Mouse (Mus musculus) frontal cortex, adult 2 months (tissue): ENCODE measurements at regions not wholly inside any gene's neighbourhood (a gene's known extent, or its start where the extent isn't known, plus 50 kb on each side); places are given as distances from the start of the nearest gene placed in this dataset.
"Not testable (repeated sequence)": the region's sequence is repeated elsewhere in the genome, so short reads cannot be mapped to it uniquely, and the experiment has no call there.

Source experiments
- DNase-seq, 2 experiments: peaks; one replicate each; pipeline ENCODE4 v3.0.0; 2022; ENCODE audit warnings: low spot score in 1 of 2; ENCODE audit errors: extremely low spot score in 1 of 2

DNA sequence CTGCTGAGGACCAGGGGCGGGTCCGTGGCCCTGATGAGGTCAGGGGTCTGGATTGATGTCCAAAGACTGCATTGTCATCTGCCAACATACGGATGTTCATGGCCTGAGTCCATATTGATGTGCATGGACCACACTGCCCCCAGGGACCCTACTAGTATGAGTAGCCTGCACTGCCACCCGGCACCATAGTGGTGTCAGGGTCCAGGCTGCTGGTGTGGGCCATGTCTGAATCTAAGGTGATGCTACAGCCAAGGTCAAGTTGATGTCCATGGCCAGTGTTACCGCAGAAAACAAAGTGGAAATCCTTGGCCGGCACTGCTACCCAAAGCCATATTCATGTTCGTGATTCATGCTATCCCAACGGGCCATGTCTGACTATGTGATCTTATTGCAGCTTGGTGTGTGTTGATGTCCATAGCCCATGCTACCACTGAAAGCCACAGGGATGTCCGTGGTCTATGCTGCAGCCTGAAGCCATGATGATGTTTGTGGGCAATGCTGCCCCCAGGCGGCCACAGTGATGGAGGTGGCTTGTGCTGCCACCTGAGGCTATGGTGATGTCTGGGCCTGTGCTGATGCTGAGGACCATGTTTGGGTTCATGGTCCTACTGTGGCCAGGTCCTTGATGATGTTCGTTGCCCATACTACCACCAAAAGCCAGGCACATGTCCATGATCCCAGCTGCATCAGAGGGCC, 130.5 kb downstream of the Iqub start:
- DNase-seq: no peak

DNA sequence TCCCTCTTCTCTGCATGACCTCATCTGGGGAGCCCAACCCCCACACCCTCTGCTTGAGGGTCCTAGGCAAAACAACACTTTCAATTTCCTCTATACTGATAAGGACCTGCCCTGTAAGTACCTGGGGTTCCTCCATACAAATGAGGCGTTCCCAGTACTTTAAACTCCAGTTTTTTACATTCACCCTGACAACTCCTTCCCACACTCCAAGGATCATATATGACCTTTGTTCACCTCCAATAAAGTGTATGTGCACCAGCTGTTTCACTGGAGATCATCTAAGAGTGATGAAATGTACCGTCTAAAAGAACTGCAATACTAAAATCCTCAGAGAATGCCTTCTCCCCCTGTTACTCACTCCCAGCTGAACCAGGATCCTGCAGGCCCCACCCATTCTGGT, 135.0 kb downstream of the Iqub start:
- no peak for DNase-seq

DNA sequence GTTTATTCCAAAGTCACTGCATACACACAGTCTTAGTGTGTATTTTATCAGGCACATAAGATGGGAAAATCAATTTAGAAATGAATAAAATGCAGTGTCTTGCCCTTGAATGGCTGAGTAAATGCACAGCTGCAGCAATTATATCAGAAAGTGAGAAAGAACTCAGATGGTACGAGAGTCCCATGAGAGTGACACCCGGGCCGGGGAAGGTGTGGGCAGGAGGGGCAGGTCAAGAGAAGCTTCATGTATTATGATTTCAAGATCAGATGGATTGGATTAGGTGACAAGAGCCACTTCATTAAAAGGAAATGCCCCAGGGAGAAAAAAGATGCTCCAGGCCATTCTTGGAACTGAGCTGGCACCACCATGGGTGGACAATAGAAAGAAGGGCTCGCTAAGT, 138.1 kb downstream of the Iqub start:
- DNase-seq: no peak

DNA sequence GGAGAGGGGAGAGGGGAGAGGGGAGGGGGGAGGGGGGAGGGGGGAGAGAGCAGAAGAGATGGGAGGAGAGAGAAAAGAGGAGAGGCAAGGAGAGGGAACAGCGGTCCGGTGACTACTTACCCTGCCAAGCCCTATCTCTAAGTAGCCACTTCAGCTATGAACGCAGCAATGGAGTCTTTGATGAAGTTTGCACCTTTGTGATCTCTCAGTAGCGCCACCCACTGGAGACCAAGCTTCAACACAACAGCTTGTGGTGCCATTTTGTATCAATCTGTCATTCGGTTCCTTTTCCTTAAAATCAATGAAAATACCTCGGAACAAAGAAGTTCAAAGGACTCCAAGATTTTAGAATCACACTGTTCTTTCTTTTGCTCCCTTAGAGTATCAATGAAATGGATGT, 141.7 kb downstream of the Iqub start:
- DNase-seq: no peak

DNA sequence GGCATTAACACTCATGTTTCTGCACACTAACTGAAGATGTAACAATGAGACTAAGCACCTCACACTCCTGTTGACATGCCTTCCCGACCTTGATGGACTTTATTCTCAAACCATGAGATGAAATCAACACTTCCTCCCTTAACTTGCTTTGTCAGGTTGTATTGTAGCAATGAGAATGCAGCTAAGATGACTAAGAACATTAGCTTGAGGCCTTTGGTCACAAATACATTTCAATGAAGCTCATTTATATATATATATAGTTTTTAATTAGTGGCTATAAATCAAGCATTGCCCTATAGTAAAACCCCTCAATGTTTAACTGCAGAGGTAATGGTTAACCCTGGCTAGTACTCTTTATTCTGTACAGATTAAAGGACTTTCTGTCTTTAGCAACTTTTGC, 143.2 kb downstream of the Iqub start:
- DNase-seq: no peak

DNA sequence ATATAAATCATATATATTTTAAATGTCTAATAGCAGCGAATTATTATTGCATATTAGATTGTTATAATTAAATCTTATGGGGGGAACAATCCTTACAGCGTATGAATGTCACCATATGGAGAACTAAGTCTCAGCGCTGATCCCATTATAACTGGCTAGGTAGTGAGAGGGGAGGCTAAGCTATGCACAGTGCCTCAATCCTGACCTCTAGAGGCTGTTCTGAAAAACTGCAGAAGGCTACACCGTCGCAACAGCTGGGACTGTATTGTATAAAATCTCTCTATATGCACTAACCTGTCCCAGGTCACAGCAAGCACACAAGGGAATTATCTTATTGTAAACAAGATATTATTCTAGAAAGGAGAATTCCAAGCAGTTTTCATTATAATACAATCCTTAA, 164.0 kb downstream of the Iqub start:
- peak; percentile 15 to 72 for DNase-seq

DNA sequence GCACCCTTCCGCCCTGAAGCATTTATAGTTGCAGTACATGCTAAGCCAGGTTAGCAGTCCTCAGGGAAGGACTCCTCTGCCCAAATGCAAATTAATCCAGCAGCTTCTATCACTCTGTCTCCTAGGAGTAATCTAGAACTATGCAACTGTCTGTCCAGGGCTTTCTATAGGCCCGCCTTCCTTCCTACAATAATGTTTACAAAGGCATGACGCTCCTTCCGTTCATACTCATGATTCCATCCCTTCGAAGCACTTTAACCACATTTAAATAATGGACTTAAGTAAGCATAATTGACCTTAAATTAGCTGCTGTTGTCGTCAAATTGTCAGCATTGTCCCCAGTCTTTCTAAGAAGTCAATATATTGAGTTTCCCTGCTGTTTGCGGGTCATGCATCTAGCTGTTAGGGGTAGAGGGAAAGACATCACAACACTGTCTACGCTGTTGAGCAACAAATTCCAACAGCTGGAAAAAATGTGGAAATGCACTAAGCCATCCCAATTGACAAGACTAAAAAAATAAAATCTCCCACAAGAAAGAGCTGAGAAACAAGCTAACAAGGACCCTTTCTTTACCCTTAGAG, 166.3 kb downstream of the Iqub start:
- no peak for DNase-seq

DNA sequence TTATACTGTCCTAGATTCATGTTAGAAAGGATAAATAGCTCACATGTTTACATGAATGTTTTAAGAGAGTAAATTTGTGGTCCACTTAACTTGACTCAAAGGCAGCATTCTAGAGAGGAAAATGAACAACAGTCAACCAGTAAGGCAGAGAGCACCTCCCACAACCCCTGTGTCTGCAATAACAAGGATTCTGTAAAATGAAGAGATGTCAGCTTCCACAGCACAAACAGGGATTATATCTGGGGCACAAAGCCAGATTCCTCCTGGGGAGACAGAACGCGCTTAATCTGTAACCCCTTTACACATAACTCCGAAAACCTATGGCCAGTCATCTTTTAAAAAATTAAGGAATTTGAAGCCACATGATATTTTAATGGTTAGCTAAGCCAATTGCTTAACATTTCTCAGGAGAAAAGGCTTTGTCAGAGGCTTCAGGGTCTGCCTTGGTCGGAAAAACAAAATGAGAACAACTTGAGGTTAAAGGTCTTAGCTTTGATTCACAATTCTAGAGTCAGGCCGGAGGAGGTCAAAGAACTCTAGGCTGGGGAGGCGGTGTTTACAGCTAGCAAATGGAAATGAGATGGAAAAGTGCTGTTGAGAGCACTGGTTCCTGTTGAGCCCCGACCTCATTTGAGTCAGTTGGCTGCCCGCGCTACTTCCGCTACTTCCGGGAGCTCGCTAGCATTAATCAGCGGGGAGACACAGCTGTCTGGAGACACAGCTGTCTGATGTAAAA, 167.0 kb downstream of the Iqub start:
- DNase-seq: no peak

DNA sequence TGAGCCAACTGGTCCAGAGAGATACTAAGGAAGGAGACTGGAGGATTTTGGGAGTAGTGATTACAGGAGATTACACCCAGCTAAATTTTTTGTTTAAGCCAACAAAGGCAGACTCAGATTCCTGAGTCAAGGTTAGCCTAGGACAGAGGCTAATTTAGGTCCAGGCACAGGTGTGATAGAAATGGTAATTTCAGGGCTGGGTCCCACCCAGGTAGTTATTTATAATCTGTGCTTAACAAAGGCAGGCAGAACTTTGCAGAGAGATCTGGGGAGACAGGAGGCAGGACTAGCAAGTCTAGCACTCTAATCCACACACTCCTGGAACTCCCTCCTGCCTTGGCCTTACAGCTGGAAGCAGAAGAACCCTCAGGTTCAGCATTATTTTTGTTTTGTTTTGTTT, 172.4 kb downstream of the Iqub start:
- no peak for DNase-seq

DNA sequence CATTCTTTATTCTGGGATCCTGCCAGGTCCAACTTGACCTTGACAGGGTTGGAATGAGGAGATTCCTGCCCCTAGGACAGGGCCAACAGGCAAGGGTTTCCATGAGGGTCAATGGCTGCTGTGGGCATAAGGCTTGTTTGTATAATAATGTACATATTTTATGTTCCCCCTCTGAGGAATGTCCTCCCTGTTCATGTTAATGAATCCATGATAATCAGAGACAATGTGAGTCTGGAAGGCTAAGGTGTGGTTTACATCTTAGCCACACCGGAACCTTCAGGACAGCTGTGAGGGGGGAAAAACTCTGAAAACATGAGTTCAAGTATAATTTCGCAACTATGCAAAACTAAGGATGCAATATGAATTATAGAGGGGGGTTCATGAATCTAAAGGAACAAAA, 172.8 kb downstream of the Iqub start:
- no peak for DNase-seq

DNA sequence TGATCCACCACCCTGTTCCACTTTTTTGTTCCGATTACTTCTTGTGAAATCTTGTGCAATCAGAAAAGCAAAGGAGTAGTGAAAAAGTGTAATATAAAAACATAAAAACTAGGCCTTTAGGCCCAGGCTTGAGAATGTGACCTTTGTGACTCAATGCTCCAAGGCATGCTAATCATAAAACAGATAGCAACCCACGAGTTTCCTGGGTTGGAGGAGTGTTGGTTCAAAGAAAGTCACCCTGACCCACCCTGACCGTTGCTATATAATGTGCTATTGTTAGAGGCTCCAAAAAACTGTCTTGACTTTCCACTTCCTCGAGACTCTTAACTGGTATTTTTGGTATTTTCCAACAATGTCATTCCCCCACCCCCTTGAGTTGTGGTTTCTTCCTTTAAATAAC, 172.2 kb upstream of the Slc13a1 start:
- DNase-seq: not testable (repeated sequence)

DNA sequence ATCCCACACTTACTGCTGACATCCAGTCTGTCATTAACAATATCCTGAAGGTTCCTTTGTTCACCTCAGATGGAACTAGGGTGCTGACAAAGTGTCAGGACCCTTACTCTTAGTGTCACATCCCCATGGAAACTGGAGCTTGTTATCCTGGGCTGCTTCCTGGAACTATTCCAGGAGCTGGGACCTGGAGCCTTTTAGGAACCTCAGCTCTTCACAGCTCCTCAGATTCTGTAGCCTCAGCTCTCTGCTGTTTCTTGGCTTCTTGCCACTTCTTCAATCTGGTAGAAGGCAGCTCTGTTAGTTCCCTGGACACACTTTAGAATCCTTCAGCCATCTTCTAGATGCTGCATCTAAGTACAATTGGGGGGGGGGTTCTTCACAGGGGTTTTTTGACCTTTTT, 157.3 kb upstream of the Slc13a1 start:
- peak in 1 of 2 experiments; percentile 50 for DNase-seq

DNA sequence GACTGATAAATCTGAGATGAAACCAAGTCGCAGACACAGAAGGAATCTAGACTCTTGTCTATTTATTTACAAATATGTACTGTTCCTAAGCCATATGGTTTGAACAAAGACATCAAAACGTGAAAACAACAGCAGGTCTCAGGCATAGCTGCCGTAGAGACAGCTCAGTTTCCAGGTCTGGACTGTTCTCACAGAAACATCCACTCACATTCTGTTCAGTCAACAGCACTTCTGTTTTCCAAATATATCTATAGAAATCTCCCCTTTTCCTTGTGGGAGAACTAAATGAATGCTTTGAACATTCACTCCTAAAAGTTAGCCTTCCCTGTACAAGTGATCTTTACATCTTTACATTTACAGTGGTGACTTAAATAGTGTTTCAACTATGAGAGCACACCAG, 156.8 kb upstream of the Slc13a1 start:
- DNase-seq: peak; percentile 11 to 36

DNA sequence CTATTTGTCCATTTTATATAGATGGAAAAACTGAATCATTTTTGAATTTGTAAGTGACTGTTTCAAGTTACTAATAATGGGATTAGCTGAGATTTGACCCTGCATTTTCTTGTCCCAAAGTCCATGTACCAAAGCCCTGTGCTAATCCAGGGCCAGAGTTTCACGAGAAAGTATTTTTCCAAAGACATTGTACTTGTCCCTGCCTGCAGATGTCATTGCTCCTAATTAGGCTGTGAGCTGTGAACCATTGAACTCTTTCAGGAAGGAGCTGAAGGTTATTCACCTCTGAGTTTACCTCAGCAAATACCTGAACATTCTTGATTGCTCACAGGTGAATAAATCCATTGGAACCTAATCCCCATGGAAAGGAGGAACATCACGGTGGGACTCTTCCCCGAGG, 154.5 kb upstream of the Slc13a1 start:
- DNase-seq: no peak

DNA sequence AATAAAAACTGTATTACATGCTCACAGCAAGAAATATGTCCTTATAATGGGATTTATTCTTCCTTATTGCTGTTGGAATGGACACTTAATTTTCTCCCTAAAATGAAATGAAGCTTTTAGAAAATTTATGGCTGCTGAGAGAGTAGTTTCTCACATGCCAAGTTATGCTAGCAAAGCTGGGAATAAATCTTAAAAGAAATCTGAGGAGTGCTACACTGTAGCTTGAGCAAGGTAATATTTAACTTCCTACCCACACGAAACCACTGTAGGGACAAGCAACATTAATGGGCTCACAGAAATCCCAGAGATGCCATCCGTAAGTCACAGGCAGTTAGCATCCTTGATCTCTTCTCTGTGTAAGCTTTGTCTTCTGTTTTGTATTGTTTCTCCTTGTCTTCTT, 151.0 kb upstream of the Slc13a1 start:
- no peak for DNase-seq

DNA sequence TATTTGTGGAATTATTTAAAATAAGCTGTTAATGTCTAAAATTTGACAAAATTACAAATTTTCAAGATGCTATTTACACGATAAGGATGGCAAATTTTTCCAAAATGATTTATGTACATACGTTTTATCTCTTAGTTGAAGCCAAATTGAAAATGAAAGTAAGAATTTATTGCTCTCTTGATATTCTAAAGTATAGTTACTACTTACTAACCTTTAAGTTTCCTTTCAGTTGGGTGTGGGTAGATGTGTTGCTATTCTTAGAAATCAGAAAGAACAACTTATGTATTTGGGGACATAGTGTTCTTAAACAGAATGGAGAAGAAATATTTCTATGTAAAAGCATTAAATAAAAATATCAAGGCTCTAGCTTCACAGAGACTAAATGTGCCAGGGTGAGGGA, 142.8 kb upstream of the Slc13a1 start:
- DNase-seq: no peak

DNA sequence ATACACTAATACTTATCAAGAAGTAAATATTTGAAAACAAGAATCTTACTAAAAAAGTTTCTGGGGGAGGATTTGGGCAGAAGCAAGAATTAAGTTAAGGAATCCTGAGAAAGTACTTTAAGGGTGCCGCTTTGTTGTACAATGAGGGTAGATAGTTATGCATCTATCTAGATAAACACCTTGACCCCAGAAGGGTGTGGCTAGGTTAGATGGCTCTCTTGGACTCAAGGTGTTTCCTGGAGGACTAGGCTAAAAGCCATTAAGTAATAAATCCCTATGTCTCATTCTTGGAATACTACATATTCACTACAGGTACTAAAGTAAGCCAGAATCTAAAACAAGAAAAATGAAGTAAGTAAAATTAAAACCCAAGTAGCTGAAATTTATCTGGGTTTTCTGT, 141.9 kb upstream of the Slc13a1 start:
- DNase-seq: no peak

DNA sequence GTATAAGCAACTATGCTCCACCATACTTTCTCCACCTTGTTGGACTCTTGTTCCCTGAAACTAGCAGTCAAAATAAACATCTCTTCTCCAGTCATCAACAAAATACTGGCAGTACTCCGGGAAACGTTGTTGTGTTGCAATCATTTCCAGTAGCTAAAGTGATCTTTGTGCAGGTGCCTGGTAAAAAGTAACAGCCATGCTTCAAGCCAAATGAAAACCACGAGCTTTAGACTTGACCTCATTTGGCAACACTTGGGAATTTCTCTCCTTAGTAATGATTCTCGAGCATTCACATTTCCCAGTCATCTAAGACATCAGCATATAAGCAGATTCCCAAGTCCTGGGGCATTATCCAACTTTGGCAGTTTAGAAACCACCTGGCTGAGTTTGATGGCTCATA, 133.8 kb upstream of the Slc13a1 start:
- no peak for DNase-seq

DNA sequence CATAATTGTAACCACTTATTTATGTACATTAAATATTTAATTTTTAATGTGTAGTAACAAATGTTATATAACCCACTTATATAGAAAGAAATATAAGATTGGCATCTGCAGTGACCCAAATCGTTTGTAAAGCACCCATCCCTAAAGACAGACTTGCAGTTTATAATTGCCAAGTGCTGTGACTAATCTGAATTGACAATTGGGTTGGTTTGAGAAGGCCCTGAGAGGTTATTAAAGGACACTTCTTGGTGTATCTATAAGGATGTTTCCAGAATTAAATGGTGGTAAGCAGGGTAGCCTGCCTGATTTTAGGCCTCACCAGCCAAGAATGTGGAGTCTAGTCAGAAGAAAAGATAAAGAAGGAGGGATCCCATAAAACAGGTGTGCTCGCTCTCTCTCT, 133.3 kb upstream of the Slc13a1 start:
- DNase-seq: no peak

DNA sequence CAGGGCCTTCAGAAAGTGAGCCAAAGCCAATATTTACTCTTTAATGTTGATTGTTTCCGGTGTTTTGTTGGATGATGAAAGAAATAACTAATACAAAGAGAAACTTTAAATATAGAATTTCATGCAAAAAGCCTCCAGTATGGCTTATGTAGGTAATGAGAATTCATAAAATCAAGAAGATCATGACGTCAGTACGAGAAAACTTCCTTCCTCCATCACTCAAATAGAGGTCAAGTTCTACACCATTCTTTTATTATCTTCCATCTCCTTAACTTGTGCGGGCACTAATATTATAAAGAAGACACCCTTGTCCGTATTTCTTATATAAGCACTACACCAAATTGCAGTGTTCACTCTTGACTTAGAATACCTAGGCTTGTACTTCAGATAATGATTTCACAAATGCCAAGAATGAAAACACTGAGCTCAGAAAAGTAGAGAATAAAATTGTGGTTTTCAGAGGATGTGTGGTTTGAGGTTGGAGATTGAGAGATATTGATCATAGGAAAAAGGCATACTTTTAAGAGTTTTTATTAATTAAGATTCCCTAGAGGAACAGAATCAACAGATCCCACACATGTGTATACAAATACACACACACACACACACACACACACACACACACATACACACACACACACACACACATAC, 130.8 kb upstream of the Slc13a1 start:
- DNase-seq: no peak

DNA sequence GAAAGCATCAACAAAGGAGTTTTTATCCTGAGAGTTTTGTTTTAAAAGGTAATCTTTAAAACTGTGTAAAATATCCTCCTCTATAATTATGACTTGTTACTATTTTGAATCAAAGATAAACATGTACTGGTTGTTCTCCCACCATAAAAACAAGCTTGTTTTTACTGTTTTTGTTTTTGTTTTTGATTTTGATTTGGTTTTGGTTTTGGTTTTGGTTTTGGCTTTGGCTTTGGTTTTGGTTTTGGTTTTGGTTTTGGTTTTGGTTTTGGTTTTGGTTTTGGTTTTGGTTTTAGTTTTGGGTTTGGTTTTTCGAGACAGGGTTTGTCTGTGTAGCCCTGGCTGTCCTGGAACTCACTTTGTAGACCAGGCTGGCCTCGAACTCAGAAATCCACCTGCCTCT, 120.9 kb upstream of the Slc13a1 start:
- not testable (repeated sequence) for DNase-seq

DNA sequence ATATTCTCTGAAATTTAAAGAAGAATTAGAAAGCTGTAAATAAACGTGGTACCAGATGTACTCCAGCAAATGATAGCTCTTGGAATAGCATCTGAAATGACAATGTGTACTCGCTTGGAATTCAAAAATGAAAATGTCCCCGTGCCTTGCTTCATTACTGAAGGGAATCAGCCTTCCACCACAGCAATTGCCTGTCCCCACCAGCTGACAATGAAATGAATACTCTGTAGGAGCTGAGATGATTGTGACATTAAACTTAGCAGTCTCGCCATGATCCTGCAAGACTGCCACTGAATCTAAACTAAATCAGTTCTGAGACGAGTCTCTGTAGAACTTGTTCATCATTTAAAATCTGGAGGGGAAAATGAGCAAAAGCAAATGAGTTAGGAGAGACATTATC, 104.9 kb upstream of the Slc13a1 start:
- peak; percentile 3 to 11 for DNase-seq
